Mouse (Mus musculus) heart, adult 2 months (tissue): Measurements from ENCODE around the gene Vil1. TPM values are rescaled to one million over a fixed set of nuclear protein-coding genes. Genes with fewer than 3 reads are reported as not detected.
A peak's percentile ranks its signal among the peaks of the same experiment; 100 is the strongest.
"Not testable (repeated sequence)": the region's sequence is repeated elsewhere in the genome, so short reads cannot be mapped to it uniquely, and the experiment has no call there.

ENCODE experiments used
- DNase-seq, 2 experiments: peaks; one replicate each; pipeline ENCODE4 v3.0.0; 2021
- H3K27ac ChIP-seq: fragments of 200-600 bp; 2 replicates; pipeline ENCODE4 v1.8.1; 2022
- H3K27me3 ChIP-seq: fragments of 200-500 bp; 2 replicates; pipeline ENCODE4 v1.6.1; 2012; ENCODE audit warnings: mild to moderate bottlenecking, low read length, inconsistent platforms, mixed read lengths; ENCODE audit not compliant: control insufficient read depth, insufficient read depth
- H3K36me3 ChIP-seq: fragments of 200-500 bp; 2 replicates; pipeline ENCODE4 v1.6.1; 2012; ENCODE audit warnings: low read length, inconsistent platforms; ENCODE audit not compliant: control insufficient read depth, insufficient read depth
- H3K4me1 ChIP-seq: fragments of 200-500 bp; 2 replicates; pipeline ENCODE4 v1.6.1; 2011; ENCODE audit warnings: low read length; ENCODE audit not compliant: control insufficient read depth, insufficient read depth
- H3K4me3 ChIP-seq: fragments of 200-600 bp; 2 replicates; pipeline ENCODE4 v1.8.1; 2022
- H3K79me2 ChIP-seq: fragments of 200-500 bp; replicated peaks from 2 replicates; pipeline ENCODE4 v1.6.1; 2012; ENCODE audit warnings: mild to moderate bottlenecking, inconsistent platforms, low read length, moderate library complexity, mixed read lengths; ENCODE audit not compliant: control insufficient read depth, insufficient read depth
- H3K9ac ChIP-seq: fragments of 200-500 bp; 2 replicates; pipeline ENCODE4 v1.6.1; 2012; ENCODE audit warnings: low read depth, mild to moderate bottlenecking, control low read depth, inconsistent platforms, low read length, mixed read lengths
- CTCF ChIP-seq: fragments of 200-600 bp; IDR thresholded peaks from 2 replicates; pipeline ENCODE4 v1.8.1; 2022; ENCODE audit warnings: antibody characterized with exemption, mild to moderate bottlenecking, moderate library complexity
- EP300 ChIP-seq: fragments of 200-500 bp; IDR thresholded peaks from 2 replicates; pipeline ENCODE4 v1.6.1; 2011; ENCODE audit warnings: low read depth, low read length, control low read depth; ENCODE audit not compliant: insufficient read depth
- POLR2A ChIP-seq: fragments of 200-500 bp; IDR thresholded peaks from 2 replicates; pipeline ENCODE4 v1.6.1; 2011; ENCODE audit warnings: mild to moderate bottlenecking, low read depth, low read length, control low read depth; ENCODE audit not compliant: insufficient read depth
- WGBS: fragments of 180-500 bp; shearing (Covaris S2); methylation state at CpG from one replicate; pipeline ENCODE4 v1.1.7; 2018; 5-methylcytosine and 5-hydroxymethylcytosine counted together
- intact Hi-C: fragments of 180-260 bp; cut with DNase I; formaldehyde crosslinking; loops from one replicate; pipeline ENCODE4 v1.15.1; 2025
- polyA plus RNA-seq: library from polyadenylated mRNA; depleted of rRNA; stranded (reverse); fragments of >200 nt; gene quantifications from 2 replicates; pipeline ENCODE4 v1.2.3, GENCODE M21; 2012
- total RNA-seq, 2 experiments: library from RNA; stranded (reverse); gene quantifications; 2 replicates each; pipeline ENCODE4 v1.2.3; 2021

Vil1 gene
- total and polyA plus RNA-seq, 3 experiments: 0.27 to 0.97 (median 0.80) TPM

DNA sequence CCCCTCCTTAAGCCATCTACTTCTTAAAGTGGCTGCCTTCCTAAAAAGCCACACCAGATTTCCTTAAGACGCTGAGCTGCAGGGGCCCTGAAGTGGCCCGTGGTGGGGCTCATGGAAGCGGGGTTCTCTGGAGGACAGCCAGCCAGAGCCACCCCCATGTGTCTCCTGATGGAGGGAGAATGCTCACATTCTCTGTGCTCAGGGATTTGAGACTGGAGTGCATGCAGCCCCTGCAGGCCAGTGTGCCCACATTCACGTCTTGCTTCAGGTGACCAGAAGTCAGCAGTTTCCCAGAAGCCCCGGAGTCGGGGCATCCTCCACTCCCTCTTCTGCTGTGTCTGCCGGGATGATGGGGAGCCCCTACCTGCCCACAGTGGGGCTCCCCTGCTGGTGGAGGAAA is 16.2 kb upstream of the Vil1 start:
- intact Hi-C loops: loop anchor here (2.0 to 10.0 kb wide), 2 partner anchors 156 to 192 kb away; partner anchors contain the start of genes Arpc2, Bcs1l and Zfp142
- Histone ChIP-seq H3K36me3 (no peaks in the 10 kb centered on the region), H3K4me3 (peak overlapping the region; percentile 94), H3K4me1 (peaks cover 6% of the 10 kb centered on the region; the same call in 1 of the 2 replicates), H3K79me2 (peaks cover 7% of the 10 kb centered on the region; the same call in 1 of the 2 replicates), H3K27ac (peak overlapping the region; percentile 99), H3K9ac (peak overlapping the region; percentile 92), H3K27me3 (no peaks in the 10 kb centered on the region; the same call in 1 of the 2 replicates)
- DNase-seq: no peak
- TF ChIP-seq CTCF (peak; percentile 8; the same call in 1 of the 2 replicates), POLR2A (no peak)
- 35% methylated on average over 7 of the region's 7 CpGs for WGBS

DNA sequence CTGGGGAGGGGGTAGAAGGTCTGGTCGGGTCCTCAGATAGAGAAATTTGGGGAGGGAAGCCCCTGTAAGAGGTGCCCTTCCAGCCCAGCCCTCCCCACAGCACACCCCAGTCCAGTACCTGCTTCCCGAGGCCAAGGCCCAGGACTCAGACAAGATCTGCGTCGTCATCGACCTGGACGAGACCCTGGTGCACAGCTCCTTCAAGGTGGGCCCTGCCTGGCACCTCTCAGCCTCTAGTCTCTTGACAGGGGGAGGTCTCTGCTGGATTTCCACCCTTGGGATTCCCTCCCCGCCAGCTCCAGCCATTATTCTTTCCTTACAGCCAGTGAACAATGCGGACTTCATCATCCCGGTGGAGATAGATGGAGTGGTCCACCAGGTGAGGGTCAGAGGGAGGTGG is 15.5 kb upstream of the Vil1 start:
- Histone ChIP-seq H3K27ac (no peak overlapping the region), H3K27me3 (no peaks in the 10 kb centered on the region; the same call in 1 of the 2 replicates), H3K4me3 (no peak overlapping the region), H3K79me2 (peaks cover 7% of the 10 kb centered on the region; the same call in 1 of the 2 replicates), H3K4me1 (peaks cover 6% of the 10 kb centered on the region; the same call in 1 of the 2 replicates), H3K9ac (no peak overlapping the region), H3K36me3 (no peaks in the 10 kb centered on the region)
- intact Hi-C loops: loop anchor here (2.0 to 10.0 kb wide), 2 partner anchors 157 to 191 kb away; partner anchors contain the start of genes Arpc2, Bcs1l and Zfp142
- TF ChIP-seq POLR2A: no peak
- TF ChIP-seq CTCF: no peak
- WGBS: 77% methylated on average over 9 of the region's 9 CpGs
- DNase-seq: no peak

DNA sequence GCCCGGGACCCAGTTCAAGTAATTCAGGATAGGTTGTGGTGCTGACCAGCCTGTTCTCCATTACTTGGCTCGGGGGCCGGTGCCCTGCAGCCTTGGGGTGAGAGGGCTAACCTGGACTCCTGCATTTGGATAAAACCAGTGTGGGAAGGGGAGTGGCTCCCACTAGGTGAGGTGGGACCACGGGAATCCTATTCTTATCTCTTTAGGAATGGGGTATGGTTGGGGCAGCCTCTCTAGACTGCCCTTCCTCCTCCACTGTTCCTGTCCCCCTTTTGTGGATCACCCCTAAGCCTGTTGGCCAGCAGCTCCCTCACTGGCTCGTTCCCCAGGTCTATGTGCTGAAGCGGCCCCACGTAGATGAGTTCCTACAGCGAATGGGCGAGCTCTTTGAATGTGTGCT is 14.9 kb upstream of the Vil1 start:
- Histone ChIP-seq H3K79me2 (peaks cover 7% of the 10 kb centered on the region; the same call in 1 of the 2 replicates), H3K4me1 (peaks cover 6% of the 10 kb centered on the region; the same call in 1 of the 2 replicates), H3K27me3 (no peaks in the 10 kb centered on the region; the same call in 1 of the 2 replicates), H3K27ac (no peak overlapping the region), H3K4me3 (no peak overlapping the region), H3K9ac (no peak overlapping the region), H3K36me3 (no peaks in the 10 kb centered on the region)
- WGBS: 83% methylated on average over 9 of the region's 9 CpGs
- intact Hi-C loops: loop anchor here (10.0 kb wide), 1 partner anchor 190 kb away; the partner anchor contains the start of genes Bcs1l and Zfp142
- no peak for DNase-seq
- TF ChIP-seq EP300 (no peak), CTCF (no peak), POLR2A (no peak)

DNA sequence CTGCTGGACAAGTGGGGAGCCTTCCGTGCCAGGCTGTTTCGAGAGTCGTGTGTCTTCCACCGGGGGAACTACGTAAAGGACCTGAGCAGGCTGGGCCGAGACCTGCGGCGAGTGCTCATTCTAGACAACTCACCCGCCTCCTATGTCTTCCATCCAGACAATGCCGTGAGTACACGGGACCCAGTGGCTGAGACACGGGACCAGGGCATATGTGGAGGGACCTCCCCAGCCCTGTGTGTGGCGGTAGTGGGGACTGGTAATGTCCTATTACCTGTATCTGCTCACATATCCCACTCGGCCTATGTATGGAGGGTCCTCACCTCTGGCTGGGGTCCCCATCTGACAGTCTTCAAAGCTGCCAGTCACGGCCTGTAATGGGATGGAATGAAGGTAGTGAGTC is 14.3 kb upstream of the Vil1 start:
- Histone ChIP-seq H3K27ac (no peak overlapping the region), H3K36me3 (no peaks in the 10 kb centered on the region), H3K9ac (no peak overlapping the region), H3K79me2 (peaks cover 7% of the 10 kb centered on the region; the same call in 1 of the 2 replicates), H3K27me3 (no peaks in the 10 kb centered on the region; the same call in 1 of the 2 replicates), H3K4me1 (peaks cover 6% of the 10 kb centered on the region; the same call in 1 of the 2 replicates), H3K4me3 (no peak overlapping the region)
- no peak for DNase-seq
- intact Hi-C loops: loop anchor here (10.0 kb wide), 1 partner anchor 190 kb away; the partner anchor contains the start of genes Bcs1l and Zfp142
- TF ChIP-seq CTCF (no peak), EP300 (no peak), POLR2A (no peak)
- WGBS: 94% methylated on average over 15 of the region's 15 CpGs

DNA sequence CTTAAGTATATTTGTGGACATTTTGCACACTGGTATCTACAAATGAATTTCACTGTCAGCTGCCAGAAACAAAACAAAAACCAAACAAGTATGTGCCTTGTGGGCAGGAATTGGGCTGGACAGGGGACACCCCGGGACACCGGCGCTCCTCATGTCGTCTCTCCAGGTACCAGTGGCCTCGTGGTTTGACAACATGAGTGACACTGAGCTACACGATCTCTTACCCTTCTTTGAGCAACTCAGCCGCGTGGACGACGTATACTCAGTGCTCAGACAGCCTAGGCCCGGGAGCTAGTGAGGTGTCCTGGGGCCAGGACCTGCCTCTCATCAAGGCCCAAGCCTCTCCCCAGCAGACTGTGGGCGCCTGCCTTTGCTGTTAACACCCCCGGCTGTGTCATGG is 13.9 kb upstream of the Vil1 start:
- Histone ChIP-seq H3K4me1 (peaks cover 6% of the 10 kb centered on the region; the same call in 1 of the 2 replicates), H3K36me3 (no peaks in the 10 kb centered on the region), H3K79me2 (peaks cover 7% of the 10 kb centered on the region; the same call in 1 of the 2 replicates), H3K4me3 (no peak overlapping the region), H3K27me3 (no peaks in the 10 kb centered on the region; the same call in 1 of the 2 replicates), H3K9ac (no peak overlapping the region), H3K27ac (no peak overlapping the region)
- no peak for TF ChIP-seq POLR2A
- intact Hi-C loops: loop anchor here (10.0 kb wide), 1 partner anchor 190 kb away; the partner anchor contains the start of genes Bcs1l and Zfp142
- DNase-seq: no peak
- 85% methylated on average over 12 of the region's 13 CpGs for WGBS

DNA sequence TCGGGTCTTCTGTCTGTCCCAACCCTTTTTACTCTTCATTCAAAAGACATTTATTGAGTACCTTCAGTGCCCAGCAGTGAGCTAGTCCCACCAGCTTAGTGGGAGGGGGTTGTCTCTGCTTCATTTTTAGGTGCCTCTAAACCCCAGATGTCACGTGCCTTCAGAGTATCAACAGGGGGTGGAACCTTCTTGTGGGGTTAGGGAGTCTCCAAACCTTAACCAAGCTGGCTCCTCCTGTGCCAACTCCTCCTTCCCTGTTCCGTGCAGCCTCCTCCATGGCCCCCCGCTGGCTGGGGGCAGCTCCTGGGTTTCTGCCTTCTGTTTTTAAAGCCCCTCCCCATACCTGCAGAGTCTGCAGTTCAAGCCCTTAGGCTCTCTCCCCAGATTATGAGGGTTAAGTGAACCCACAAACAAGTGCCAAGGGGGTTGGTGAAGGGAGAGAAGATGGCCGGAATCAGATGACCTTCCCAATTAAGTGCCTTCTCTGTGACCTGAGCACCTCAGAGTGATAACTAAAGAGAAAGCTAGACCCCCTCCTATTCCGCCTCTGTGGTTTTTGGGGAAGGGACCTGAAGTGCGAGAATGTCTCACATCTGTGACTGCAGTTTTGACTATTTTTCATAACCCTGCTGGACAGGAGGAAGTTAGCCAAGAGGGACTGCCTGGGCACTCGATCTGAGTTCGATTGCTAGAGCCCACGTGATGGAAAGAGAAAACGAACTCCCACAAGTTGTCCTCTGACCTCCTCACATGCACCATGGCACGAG is 12.5 kb upstream of the Vil1 start:
- not testable (repeated sequence) for H3K79me2 ChIP-seq, H3K36me3 ChIP-seq, H3K4me1 ChIP-seq, H3K27me3 ChIP-seq
- Histone ChIP-seq H3K9ac (peak overlapping the region; percentile 45), H3K27ac (peak overlapping the region; percentile 95), H3K4me3 (peak overlapping the region; percentile 33; the same call in 1 of the 2 replicates)
- intact Hi-C loops: loop anchor here (10.0 kb wide), 1 partner anchor 188 kb away; the partner anchor contains the start of genes Bcs1l and Zfp142
- peak in 1 of 2 experiments; percentile 54 for DNase-seq
- WGBS: 16% methylated on average over 12 of the region's 12 CpGs
